Mouse (Mus musculus) C2C12 (cell line): ENCODE data around the gene Taf5l. TPM values are rescaled to one million over a fixed set of nuclear protein-coding genes. Genes with fewer than 3 reads are reported as not detected.
A peak's percentile ranks its signal among the peaks of the same experiment; 100 is the strongest.
"Not testable (repeated sequence)": the region's sequence is repeated elsewhere in the genome, so short reads cannot be mapped to it uniquely, and the experiment has no call there.

Experiments
- H3K27me3 ChIP-seq: one replicate; pipeline ENCODE4 v1.6.1; 2011; ENCODE audit not compliant: control insufficient read depth, insufficient read depth, insufficient read length
- H3K36me3 ChIP-seq: one replicate; pipeline ENCODE4 v1.6.1; 2011; ENCODE audit not compliant: control insufficient read depth, insufficient read depth
- H3K4me3 ChIP-seq: one replicate; pipeline ENCODE4 v1.5.1; 2011; ENCODE audit warnings: mild to moderate bottlenecking, control low read depth; ENCODE audit not compliant: poor library complexity, insufficient read depth, severe bottlenecking
- H3K79me2 ChIP-seq: one replicate; pipeline ENCODE4 v1.6.1; 2011; ENCODE audit not compliant: control insufficient read depth, insufficient read depth
- H3K79me3 ChIP-seq: one replicate; pipeline ENCODE4 v1.6.1; 2011; ENCODE audit warnings: low read depth, control low read depth
- H3ac ChIP-seq: one replicate; pipeline ENCODE3; 2011; ENCODE audit warnings: low read depth; ENCODE audit not compliant: control insufficient read depth, insufficient read length
- CEBPB ChIP-seq: IDR thresholded peaks from one replicate; pipeline ENCODE4 v1.6.1; 2011; ENCODE audit warnings: low read depth, mild to moderate bottlenecking, control low read depth, moderate library complexity
- CTCF ChIP-seq: IDR thresholded peaks from one replicate; pipeline ENCODE4 v1.5.1; 2011; ENCODE audit not compliant: control insufficient read depth, insufficient read depth, insufficient read length
- FOSL1 ChIP-seq: IDR thresholded peaks from one replicate; pipeline ENCODE4 v1.8.0; 2011; ENCODE audit warnings: mild to moderate bottlenecking, low read length; ENCODE audit not compliant: poor library complexity, insufficient read depth, severe bottlenecking
- MAX ChIP-seq: IDR thresholded peaks from one replicate; pipeline ENCODE4 v1.6.1; 2011; ENCODE audit warnings: mild to moderate bottlenecking, control low read depth
- MYOD1 ChIP-seq: IDR thresholded peaks from one replicate; pipeline ENCODE4 v1.6.1; 2011; ENCODE audit warnings: low read depth; ENCODE audit not compliant: control insufficient read depth, insufficient read length
- MYOG ChIP-seq: IDR thresholded peaks from one replicate; pipeline ENCODE4 v1.6.1; 2011; ENCODE audit not compliant: control insufficient read depth, insufficient read length; ENCODE audit errors: extremely low read depth
- USF1 ChIP-seq: IDR thresholded peaks from one replicate; pipeline ENCODE4 v1.6.1; 2011; ENCODE audit warnings: low read depth, mild to moderate bottlenecking, control low read depth, moderate library complexity
- polyA plus RNA-seq: library from polyadenylated mRNA; unstranded; fragments of >200 nt; fragmentation: generic; extraction: Trizol; gene quantifications from one replicate; pipeline ENCODE4 v1.2.1, GENCODE M21; 2012; ENCODE audit warnings: missing spikeins

Gene Taf5l
- polyA plus RNA-seq, 1 experiment = 26.2 TPM

DNA sequence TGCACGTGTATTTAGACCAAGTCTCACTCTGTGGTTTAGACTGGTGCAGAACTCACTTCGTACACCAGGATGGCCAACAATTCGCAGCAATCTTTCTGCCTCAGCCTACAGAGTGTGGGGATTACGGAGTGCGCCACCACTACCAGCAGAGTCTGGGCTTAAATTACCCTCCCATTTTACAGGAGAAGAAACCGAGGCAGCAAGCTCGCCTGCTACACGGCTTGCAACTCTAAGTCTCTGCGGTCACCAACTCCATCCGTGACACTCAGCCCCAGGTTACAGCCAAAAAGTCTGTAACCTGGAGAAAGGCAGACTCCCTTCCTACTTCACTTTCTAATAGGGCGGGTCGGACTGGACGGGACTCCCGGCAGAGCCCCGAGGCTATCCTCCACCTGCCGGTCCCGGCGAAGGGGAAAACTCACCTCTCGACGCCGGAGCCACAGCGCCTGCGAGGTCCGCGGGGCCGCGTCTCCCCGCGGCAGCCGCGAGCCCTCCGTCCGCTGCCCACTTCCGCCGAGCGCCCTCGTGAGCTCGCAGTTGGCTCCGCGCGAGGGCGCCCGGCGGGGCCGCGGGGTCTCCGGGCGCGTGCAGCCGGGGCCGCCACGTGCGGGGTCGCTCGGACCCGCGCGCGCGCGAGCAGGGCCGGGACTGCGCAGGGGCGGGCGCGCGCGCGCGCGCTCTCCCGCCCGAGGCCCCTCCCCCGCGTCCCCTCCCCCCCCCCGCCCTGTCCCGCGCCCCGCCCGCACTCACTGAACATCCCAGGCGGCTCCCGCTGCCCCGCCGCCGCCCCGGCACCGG, 559 bp downstream of the Taf5l start:
- Histone ChIP-seq H3K79me2 (peaks cover 84% of the 10 kb centered on the region), H3K79me3 (peaks cover 73% of the 10 kb centered on the region), H3K4me3 (peak overlapping the region; percentile 88), H3K27me3 (no peaks in the 10 kb centered on the region), H3ac (peak overlapping the region; percentile 94), H3K36me3 (peaks cover 25% of the 10 kb centered on the region)
- no peak for TF ChIP-seq CEBPB
- TF ChIP-seq CTCF = peak; percentile 3
- no peak for TF ChIP-seq USF1
- TF ChIP-seq MAX = peak; percentile 93
- TF ChIP-seq MYOG = no peak
- no peak for TF ChIP-seq FOSL1
- no peak for TF ChIP-seq MYOD1

DNA sequence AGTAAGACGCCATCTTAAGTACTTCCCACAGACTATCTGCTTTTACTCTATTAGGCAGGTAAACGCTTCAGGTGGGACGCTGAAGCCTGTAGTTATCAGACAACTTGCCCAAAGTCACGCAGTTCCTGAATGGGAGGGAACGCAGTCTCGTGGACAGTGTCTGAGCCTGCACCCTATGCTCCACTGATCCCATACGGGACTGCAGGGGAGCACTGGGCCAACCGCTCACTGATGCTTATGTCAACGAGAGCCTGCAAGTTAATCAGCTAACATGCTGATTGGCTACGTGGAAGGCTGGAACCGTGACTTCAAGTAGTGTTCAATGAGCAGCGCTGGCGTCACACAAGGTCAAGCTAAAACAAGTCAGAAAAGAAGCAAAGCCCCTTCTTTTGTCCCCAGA, 1.4 kb downstream of the Taf5l start:
- Histone ChIP-seq H3K79me2 (peaks cover 92% of the 10 kb centered on the region), H3K36me3 (peaks cover 16% of the 10 kb centered on the region), H3K27me3 (no peaks in the 10 kb centered on the region), H3ac (peak overlapping the region; percentile 5), H3K79me3 (peaks cover 79% of the 10 kb centered on the region), H3K4me3 (peak overlapping the region; percentile 8)
- TF ChIP-seq USF1 = no peak

DNA sequence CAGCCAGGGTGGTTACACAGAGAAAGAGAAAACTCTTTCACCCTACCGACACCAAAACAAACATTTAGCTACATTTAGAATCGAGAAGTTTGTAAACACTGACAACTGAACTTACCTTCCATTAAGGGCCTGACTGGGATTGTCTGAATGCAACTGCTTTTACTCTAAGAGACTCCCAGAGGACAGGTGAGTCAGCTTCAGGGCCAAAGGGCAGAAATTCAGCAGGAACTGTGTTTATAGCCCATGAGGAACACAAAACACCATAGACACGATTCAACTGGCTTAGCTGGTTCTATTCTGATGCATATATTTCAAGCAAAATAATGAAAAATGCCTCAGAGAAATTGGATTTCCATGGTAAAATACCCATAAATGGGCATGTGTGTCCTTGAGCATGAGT, 6.4 kb downstream of the Taf5l start:
- no peak overlapping the region for H3K4me3 ChIP-seq
- H3K79me2 ChIP-seq = peaks cover 99% of the 10 kb centered on the region
- no peak overlapping the region for H3ac ChIP-seq
- peaks cover 86% of the 10 kb centered on the region for H3K79me3 ChIP-seq
- no peaks in the 10 kb centered on the region for H3K27me3 ChIP-seq
- peaks cover 4% of the 10 kb centered on the region for H3K36me3 ChIP-seq
- TF ChIP-seq CTCF (no peak), MYOG (no peak), FOSL1 (no peak), MYOD1 (no peak), CEBPB (no peak), USF1 (no peak), MAX (no peak)

DNA sequence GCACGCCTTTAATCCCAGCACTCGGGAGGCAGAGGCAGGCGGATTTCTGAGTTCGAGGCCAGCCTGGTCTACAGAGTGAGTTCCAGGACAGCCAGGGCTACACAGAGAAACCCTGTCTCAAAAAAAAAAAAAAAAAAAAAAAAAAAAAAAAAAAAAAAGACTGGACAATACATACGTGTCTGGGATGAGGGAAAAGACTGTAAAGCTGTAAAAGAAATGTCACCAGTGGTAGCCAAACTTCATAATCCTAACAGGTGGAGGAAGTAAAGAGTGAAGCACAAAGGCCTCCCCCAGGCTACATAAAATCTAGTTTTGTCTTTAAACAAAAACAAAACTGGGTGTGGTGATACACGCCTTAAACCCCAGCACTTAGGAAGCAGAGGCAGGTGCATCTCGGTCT, 6.9 kb downstream of the Taf5l start:
- Histone ChIP-seq H3K79me2 (peaks cover 98% of the 10 kb centered on the region), H3K79me3 (peaks cover 82% of the 10 kb centered on the region)
- H3ac ChIP-seq, H3K27me3 ChIP-seq, H3K36me3 ChIP-seq, H3K4me3 ChIP-seq: not testable (repeated sequence)

DNA sequence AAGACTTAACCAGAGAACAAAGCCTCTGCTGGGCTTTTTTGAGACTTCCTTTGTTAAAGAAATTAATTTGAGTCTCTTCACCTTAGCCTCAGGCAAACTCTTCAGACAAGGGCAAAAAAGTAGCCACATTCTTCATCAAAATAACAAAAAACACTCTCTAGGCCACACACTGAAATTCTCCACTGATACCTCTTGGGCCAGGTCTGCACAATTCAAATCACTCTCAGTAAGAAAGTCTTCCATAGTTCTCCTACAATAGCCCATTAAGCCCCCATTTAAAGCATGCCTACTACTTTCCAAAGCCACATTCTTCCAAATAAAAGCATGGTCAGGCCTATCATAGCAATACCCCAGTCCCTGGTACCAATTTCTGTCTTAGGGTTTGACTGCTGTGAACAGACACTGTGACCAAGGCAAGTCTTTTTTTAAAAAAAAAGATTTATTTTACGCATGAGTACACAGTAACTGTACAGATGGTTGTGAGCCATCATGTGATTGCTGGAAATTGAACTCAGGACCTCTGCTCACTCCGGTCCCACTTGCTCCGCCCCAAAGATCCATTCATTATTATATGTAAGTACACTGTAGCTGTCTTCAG, 9.1 kb downstream of the Taf5l start:
- Histone ChIP-seq H3ac (no peak overlapping the region), H3K4me3 (no peak overlapping the region), H3K79me2 (peaks cover 76% of the 10 kb centered on the region), H3K79me3 (peaks cover 60% of the 10 kb centered on the region), H3K27me3 (no peaks in the 10 kb centered on the region), H3K36me3 (peaks cover 22% of the 10 kb centered on the region)
- no peak for TF ChIP-seq FOSL1
- no peak for TF ChIP-seq CEBPB
- TF ChIP-seq CTCF = no peak
- TF ChIP-seq MYOD1 = no peak
- TF ChIP-seq USF1 = no peak
- TF ChIP-seq MAX = no peak
- no peak for TF ChIP-seq MYOG

DNA sequence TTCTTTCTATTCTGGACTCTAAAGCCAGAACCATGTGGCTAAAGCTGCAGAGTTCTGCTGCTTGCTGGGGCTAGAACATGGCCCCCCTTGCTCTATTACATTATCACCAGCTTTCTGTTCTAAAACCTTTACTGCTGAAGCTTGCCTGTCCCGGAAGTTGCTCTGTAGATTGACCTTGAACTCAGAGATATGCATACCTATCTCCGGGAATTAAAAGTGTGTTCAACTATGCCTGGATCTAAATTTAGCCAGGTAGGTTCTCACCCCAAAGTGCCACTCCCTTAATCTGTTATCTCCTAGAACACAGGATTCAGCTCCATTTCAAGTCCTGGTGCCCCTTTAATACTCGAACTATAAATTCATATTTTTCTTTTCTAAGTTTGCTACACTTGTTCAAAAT, 9.6 kb downstream of the Taf5l start:
- H3K36me3 ChIP-seq = peaks cover 27% of the 10 kb centered on the region
- no peak overlapping the region for H3K4me3 ChIP-seq
- peaks cover 55% of the 10 kb centered on the region for H3K79me3 ChIP-seq
- TF ChIP-seq CEBPB (no peak), MYOG (no peak), MYOD1 (no peak), CTCF (no peak), FOSL1 (no peak), MAX (no peak), USF1 (no peak)
- H3K27me3 ChIP-seq = no peaks in the 10 kb centered on the region
- peaks cover 71% of the 10 kb centered on the region for H3K79me2 ChIP-seq
- H3ac ChIP-seq = no peak overlapping the region
